Mouse (Mus musculus): Measurements from ENCODE around the gene Slc31a2. TPM values are rescaled to one million over a fixed set of nuclear protein-coding genes. Genes with fewer than 3 reads are reported as not detected.

The Slc31a2 gene
- polyA plus RNA-seq, 1 experiment, result 18.2 TPM

GRCm38 (mm10) chr4:62272696-62273095, 10.3 kb downstream of the Slc31a2 start:
- 91% methylated on average over 10 of the region's 10 CpGs for WGBS
- Histone ChIP-seq H3K4me1 (ENCODE audit: control insufficient read depth, insufficient read depth, low read length) (no peaks in the 10 kb centered on the region), H3K27ac (ENCODE audit: insufficient read depth, low read length) (no peak overlapping the region), H3K27me3 (ENCODE audit: control insufficient read depth, insufficient read depth, low read length) (no peaks in the 10 kb centered on the region), H3K4me3 (replicated peaks; ENCODE audit: insufficient read depth, low read depth, low read length) (no peak overlapping the region)
- DNase-seq, result no peak
- TF ChIP-seq CTCF (IDR thresholded peaks at IDR 0.05; ENCODE audit: borderline replicate concordance, insufficient read depth, low read depth, low read length), result no peak
- no peak for TF ChIP-seq POLR2A (IDR thresholded peaks at IDR 0.05; ENCODE audit: borderline replicate concordance, insufficient read depth, low read length)

GRCm38 (mm10) chr4:62273916-62274315, 11.6 kb downstream of the Slc31a2 start:
- no peak for TF ChIP-seq CTCF (IDR thresholded peaks at IDR 0.05; ENCODE audit: borderline replicate concordance, insufficient read depth, low read depth, low read length)
- TF ChIP-seq POLR2A (IDR thresholded peaks at IDR 0.05; ENCODE audit: borderline replicate concordance, insufficient read depth, low read length), result no peak
- Histone ChIP-seq H3K4me3 (replicated peaks; ENCODE audit: insufficient read depth, low read depth, low read length) (no peak overlapping the region), H3K27me3 (ENCODE audit: control insufficient read depth, insufficient read depth, low read length) (no peaks in the 10 kb centered on the region), H3K27ac (ENCODE audit: insufficient read depth, low read length) (no peak overlapping the region), H3K4me1 (ENCODE audit: control insufficient read depth, insufficient read depth, low read length) (no peaks in the 10 kb centered on the region)
- 82% methylated on average over 10 of the region's 10 CpGs for WGBS
- no peak for DNase-seq

DNA sequence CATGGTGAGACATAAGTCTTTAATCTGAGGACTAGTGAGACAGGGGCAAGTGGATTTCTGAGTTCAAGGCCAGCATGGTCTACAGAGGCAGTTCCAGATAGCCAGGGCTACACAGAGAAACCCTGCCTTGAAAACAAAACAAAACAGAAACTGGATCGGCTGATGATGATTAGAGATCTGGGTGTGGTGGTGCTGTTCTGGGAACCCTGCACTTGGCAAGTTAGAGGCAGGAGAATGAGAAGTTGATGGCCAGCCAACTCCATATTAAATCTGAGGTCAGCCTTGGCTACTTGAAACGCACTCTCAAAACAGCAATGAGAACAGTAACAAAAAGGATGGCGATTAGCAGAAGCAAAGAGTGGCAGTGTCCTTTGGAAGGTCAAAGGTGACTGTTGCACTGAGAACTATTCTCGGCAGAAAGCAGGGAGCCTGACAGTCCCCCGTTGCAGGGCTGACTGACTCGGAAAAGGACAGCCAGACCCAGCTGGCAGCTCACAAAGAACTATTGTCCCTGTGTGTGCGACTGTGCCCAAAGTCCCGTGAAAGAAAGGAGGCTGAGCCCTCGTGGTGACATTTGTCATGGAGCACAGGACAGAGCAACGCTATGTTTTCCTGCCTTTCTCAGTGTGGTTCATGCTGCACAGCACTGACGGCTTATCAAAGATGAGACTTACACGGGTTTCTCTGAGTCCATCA, 12.6 kb downstream of the Slc31a2 start:
- no peak for DNase-seq
- 9% methylated on average over 12 of the region's 12 CpGs for WGBS
- no peak overlapping the region for H3K27ac ChIP-seq (ENCODE audit: insufficient read depth, low read length)
- TF ChIP-seq POLR2A (IDR thresholded peaks at IDR 0.05; ENCODE audit: borderline replicate concordance, insufficient read depth, low read length) (no peak), CTCF (IDR thresholded peaks at IDR 0.05; ENCODE audit: borderline replicate concordance, insufficient read depth, low read depth, low read length) (no peak)
- no peaks in the 10 kb centered on the region for H3K27me3 ChIP-seq (ENCODE audit: control insufficient read depth, insufficient read depth, low read length)
- H3K4me3 ChIP-seq (replicated peaks; ENCODE audit: insufficient read depth, low read depth, low read length), result no peak overlapping the region
- H3K4me1 ChIP-seq (ENCODE audit: control insufficient read depth, insufficient read depth, low read length), result no peaks in the 10 kb centered on the region

GRCm38 (mm10) chr4:62276642-62277041, 14.3 kb downstream of the Slc31a2 start:
- DNase-seq, result no peak
- no peak overlapping the region for H3K4me3 ChIP-seq (replicated peaks; ENCODE audit: insufficient read depth, low read depth, low read length)
- TF ChIP-seq CTCF (IDR thresholded peaks at IDR 0.05; ENCODE audit: borderline replicate concordance, insufficient read depth, low read depth, low read length) (no peak), POLR2A (IDR thresholded peaks at IDR 0.05; ENCODE audit: borderline replicate concordance, insufficient read depth, low read length) (no peak)
- H3K27ac ChIP-seq (ENCODE audit: insufficient read depth, low read length), result no peak overlapping the region
- no peaks in the 10 kb centered on the region for H3K27me3 ChIP-seq (ENCODE audit: control insufficient read depth, insufficient read depth, low read length)
- H3K4me1 ChIP-seq (ENCODE audit: control insufficient read depth, insufficient read depth, low read length), result no peaks in the 10 kb centered on the region
- 76% methylated on average over 10 of the region's 10 CpGs for WGBS

- H3K27me3 ChIP-seq (ENCODE audit: control insufficient read depth, insufficient read depth, low read length), result no peaks in the 10 kb centered on the region
- H3K27ac ChIP-seq (ENCODE audit: insufficient read depth, low read length), result no peak overlapping the region
- no peaks in the 10 kb centered on the region for H3K4me1 ChIP-seq (ENCODE audit: control insufficient read depth, insufficient read depth, low read length)
- TF ChIP-seq CTCF (IDR thresholded peaks at IDR 0.05; ENCODE audit: borderline replicate concordance, insufficient read depth, low read depth, low read length), result no peak
- TF ChIP-seq POLR2A (IDR thresholded peaks at IDR 0.05; ENCODE audit: borderline replicate concordance, insufficient read depth, low read length), result no peak
- 74% methylated on average over 3 of the region's 3 CpGs for WGBS
- H3K4me3 ChIP-seq (replicated peaks; ENCODE audit: insufficient read depth, low read depth, low read length), result no peak overlapping the region
- DNase-seq, result no peak
Measured at GRCm38 (mm10) chr4:62277222-62277621, 14.9 kb downstream of the Slc31a2 start.

- Histone ChIP-seq H3K27ac (ENCODE audit: insufficient read depth, low read length) (no peak overlapping the region), H3K4me3 (replicated peaks; ENCODE audit: insufficient read depth, low read depth, low read length) (no peak overlapping the region), H3K4me1 (ENCODE audit: control insufficient read depth, insufficient read depth, low read length) (no peaks in the 10 kb centered on the region), H3K27me3 (ENCODE audit: control insufficient read depth, insufficient read depth, low read length) (no peaks in the 10 kb centered on the region)
- no peak for TF ChIP-seq POLR2A (IDR thresholded peaks at IDR 0.05; ENCODE audit: borderline replicate concordance, insufficient read depth, low read length)
- no peak for TF ChIP-seq CTCF (IDR thresholded peaks at IDR 0.05; ENCODE audit: borderline replicate concordance, insufficient read depth, low read depth, low read length)
- no peak for DNase-seq
- 55% methylated on average over 4 of the region's 4 CpGs for WGBS
Measured at GRCm38 (mm10) chr4:62278081-62278480, 15.7 kb downstream of the Slc31a2 start.

GRCm38 (mm10) chr4:62281319-62281718, 19.0 kb downstream of the Slc31a2 start:
- H3K27me3 ChIP-seq (ENCODE audit: control insufficient read depth, insufficient read depth, low read length), result no peaks in the 10 kb centered on the region
- TF ChIP-seq CTCF (IDR thresholded peaks at IDR 0.05; ENCODE audit: borderline replicate concordance, insufficient read depth, low read depth, low read length) (no peak), POLR2A (IDR thresholded peaks at IDR 0.05; ENCODE audit: borderline replicate concordance, insufficient read depth, low read length) (no peak)
- H3K4me3 ChIP-seq (replicated peaks; ENCODE audit: insufficient read depth, low read depth, low read length), result no peak overlapping the region
- H3K4me1 ChIP-seq (ENCODE audit: control insufficient read depth, insufficient read depth, low read length), result no peaks in the 10 kb centered on the region
- 62% methylated on average over 5 of the region's 5 CpGs for WGBS
- DNase-seq, result no peak
- H3K27ac ChIP-seq (ENCODE audit: insufficient read depth, low read length), result no peak overlapping the region

GRCm38 (mm10) chr4:62282969-62283368, 20.6 kb downstream of the Slc31a2 start:
- TF ChIP-seq CTCF (IDR thresholded peaks at IDR 0.05; ENCODE audit: borderline replicate concordance, insufficient read depth, low read depth, low read length) (no peak), POLR2A (IDR thresholded peaks at IDR 0.05; ENCODE audit: borderline replicate concordance, insufficient read depth, low read length) (no peak)
- 0 out of 2 replicates have a peak, but pooled peaks cover 2% of the 10 kb centered on the region for H3K4me1 ChIP-seq (ENCODE audit: control insufficient read depth, insufficient read depth, low read length)
- no peak overlapping the region for H3K27ac ChIP-seq (ENCODE audit: insufficient read depth, low read length)
- DNase-seq, result no peak
- no peaks in the 10 kb centered on the region for H3K27me3 ChIP-seq (ENCODE audit: control insufficient read depth, insufficient read depth, low read length)
- 77% methylated on average over 7 of the region's 7 CpGs for WGBS
- H3K4me3 ChIP-seq (replicated peaks; ENCODE audit: insufficient read depth, low read depth, low read length), result no peak overlapping the region

Measured in cerebellum, adult 2 months (tissue).